Mouse (Mus musculus) stomach, embryonic 15.5 days (tissue): ENCODE data around the gene Mmel1. TPM values are rescaled to one million over a fixed set of nuclear protein-coding genes. Genes with fewer than 3 reads are reported as not detected.
A peak's percentile ranks its signal among the peaks of the same experiment; 100 is the strongest.

Experiments used
- ATAC-seq: fragments of 200-750 bp; cut with Nextera tagmentation; 2 replicates; pipeline ENCODE4 v1.8.0; 2017; ENCODE audit warnings: low read depth, moderate number of reproducible peaks, moderate TSS enrichment; ENCODE audit not compliant: insufficient read depth, low FRiP score
- H3K27ac ChIP-seq: fragments of 300-500 bp; sonication (generic); 2 replicates; pipeline ENCODE4 v1.5.1; 2015; ENCODE audit warnings: mild to moderate bottlenecking, inconsistent platforms
- H3K27me3 ChIP-seq: fragments of 300-500 bp; sonication (generic); replicated peaks from 2 replicates; pipeline ENCODE4 v1.6.1; 2015; ENCODE audit warnings: inconsistent platforms
- H3K36me3 ChIP-seq: fragments of 300-500 bp; sonication (generic); 2 replicates; pipeline ENCODE4 v1.6.1; 2015; ENCODE audit warnings: inconsistent platforms
- H3K4me1 ChIP-seq: fragments of 300-500 bp; sonication (generic); 2 replicates; pipeline ENCODE4 v1.6.1; 2015; ENCODE audit warnings: inconsistent platforms
- H3K4me2 ChIP-seq: fragments of 300-500 bp; sonication (generic); 2 replicates; pipeline ENCODE4 v1.6.1; 2015; ENCODE audit warnings: mild to moderate bottlenecking, inconsistent platforms
- H3K4me3 ChIP-seq: fragments of 300-500 bp; sonication (generic); replicated peaks from 2 replicates; pipeline ENCODE4 v1.5.1; 2015; ENCODE audit warnings: inconsistent platforms
- H3K9ac ChIP-seq: fragments of 300-500 bp; sonication (generic); 2 replicates; pipeline ENCODE4 v1.6.1; 2015; ENCODE audit warnings: inconsistent platforms
- H3K9me3 ChIP-seq: fragments of 300-500 bp; sonication (generic); 2 replicates; pipeline ENCODE4 v1.6.1; 2016; ENCODE audit warnings: inconsistent platforms
- WGBS: fragments of 180-500 bp; shearing (Covaris S2); methylation state at CpG from one replicate; pipeline ENCODE4 v1.1.7; 2015; 5-methylcytosine and 5-hydroxymethylcytosine counted together
- polyA plus RNA-seq: library from polyadenylated mRNA; unstranded; fragments of >200 nt; fragmentation: Nextera tagmentation; extraction: Ambion mirVana; gene quantifications from 2 replicates; pipeline ENCODE4 v1.2.1, GENCODE M21; 2015

The Mmel1 gene
- polyA plus RNA-seq, 1 experiment from 2014 or later, result 0.21 TPM

DNA sequence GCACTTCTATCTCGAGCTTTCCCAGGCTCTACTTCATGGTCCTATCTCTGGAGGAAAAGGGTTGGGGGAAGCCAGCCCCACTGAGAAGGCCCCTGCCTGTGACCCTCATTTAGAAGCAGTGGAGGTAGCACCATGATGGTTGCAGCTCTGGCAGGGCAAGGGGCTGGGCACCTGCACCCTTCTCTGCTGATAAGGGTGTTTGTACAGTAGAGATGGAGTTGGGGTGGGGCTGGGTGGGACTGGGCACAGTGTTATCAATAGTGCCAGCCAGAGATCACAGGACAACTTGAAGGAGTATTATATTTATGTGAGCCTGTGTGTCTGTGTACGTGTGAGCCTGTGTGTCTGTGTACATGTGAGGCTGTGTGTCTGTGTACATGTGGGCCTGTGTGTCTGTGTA, 42.3 kb downstream of the Mmel1 start:
- Histone ChIP-seq H3K9me3 (no peaks in the 10 kb centered on the region), H3K4me2 (no peak overlapping the region)

GRCm38 (mm10) chr4:154913845-154914244, 44.5 kb downstream of the Mmel1 start:
- no peak for ATAC-seq
- H3K9me3 ChIP-seq, result no peaks in the 10 kb centered on the region
- no peak overlapping the region for H3K4me2 ChIP-seq
- 92% methylated on average over 3 of the region's 3 CpGs for WGBS
- H3K27ac ChIP-seq, result no peak overlapping the region
- no peak overlapping the region for H3K9ac ChIP-seq
- no peaks in the 10 kb centered on the region for H3K27me3 ChIP-seq
- 0 out of 2 replicates have a peak, but pooled peaks cover 7% of the 10 kb centered on the region for H3K4me1 ChIP-seq
- H3K4me3 ChIP-seq, result no peak overlapping the region
- no peaks in the 10 kb centered on the region for H3K36me3 ChIP-seq

More for the DNA sequence above, 42.3 kb downstream of the Mmel1 start:
- Histone ChIP-seq H3K36me3 (no peaks in the 10 kb centered on the region), H3K27me3 (no peaks in the 10 kb centered on the region), H3K9ac (no peak overlapping the region), H3K4me3 (no peak overlapping the region), H3K4me1 (peaks cover 12% of the 10 kb centered on the region), H3K27ac (peak overlapping the region; percentile 42; the same call in 1 of the 2 replicates)
- ATAC-seq, result peak; percentile 89
- 53% methylated on average over 2 of the region's 2 CpGs for WGBS

GRCm38 (mm10) chr4:154914252-154914651, 44.9 kb downstream of the Mmel1 start:
- Histone ChIP-seq H3K4me3 (no peak overlapping the region), H3K27me3 (no peaks in the 10 kb centered on the region), H3K36me3 (no peaks in the 10 kb centered on the region), H3K27ac (no peak overlapping the region), H3K9ac (no peak overlapping the region), H3K4me1 (0 out of 2 replicates have a peak, but pooled peaks cover 7% of the 10 kb centered on the region), H3K9me3 (no peaks in the 10 kb centered on the region), H3K4me2 (no peak overlapping the region)
- 89% methylated on average over 4 of the region's 4 CpGs for WGBS
- no peak for ATAC-seq

GRCm38 (mm10) chr4:154914707-154915106, 45.3 kb downstream of the Mmel1 start:
- Histone ChIP-seq H3K4me2 (no peak overlapping the region), H3K27ac (no peak overlapping the region), H3K4me1 (0 out of 2 replicates have a peak, but pooled peaks cover 7% of the 10 kb centered on the region), H3K4me3 (no peak overlapping the region), H3K36me3 (no peaks in the 10 kb centered on the region), H3K27me3 (no peaks in the 10 kb centered on the region), H3K9ac (no peak overlapping the region), H3K9me3 (no peaks in the 10 kb centered on the region)
- ATAC-seq, result no peak
- WGBS, result 65% methylated on average over 3 of the region's 3 CpGs

DNA sequence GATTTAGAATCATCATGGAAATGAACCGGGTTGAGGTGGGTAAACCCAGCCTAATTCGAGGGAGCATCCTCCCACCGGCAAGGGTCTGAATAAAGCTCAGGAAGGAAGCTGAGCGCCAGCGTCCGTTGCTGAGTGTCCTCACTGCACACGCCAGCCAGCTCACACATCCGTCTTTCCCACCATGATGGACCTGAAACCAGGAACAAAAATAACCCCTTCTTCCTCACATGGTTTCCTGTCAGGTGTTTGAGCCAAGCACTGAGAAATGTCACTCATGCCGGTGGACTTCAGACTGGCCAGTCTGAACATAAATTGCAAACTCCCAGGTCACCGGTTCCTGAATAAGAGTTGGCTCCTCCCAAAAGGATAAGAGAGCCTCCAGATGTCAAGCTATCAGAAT, 45.9 kb downstream of the Mmel1 start:
- Histone ChIP-seq H3K4me2 (no peak overlapping the region), H3K9me3 (no peaks in the 10 kb centered on the region), H3K4me1 (0 out of 2 replicates have a peak, but pooled peaks cover 7% of the 10 kb centered on the region), H3K27ac (no peak overlapping the region), H3K36me3 (no peaks in the 10 kb centered on the region), H3K4me3 (no peak overlapping the region), H3K9ac (no peak overlapping the region), H3K27me3 (no peaks in the 10 kb centered on the region)
- 66% methylated on average over 10 of the region's 10 CpGs for WGBS
- no peak for ATAC-seq

- H3K9ac ChIP-seq, result no peak overlapping the region
- no peak overlapping the region for H3K4me3 ChIP-seq
- 77% methylated on average over 4 of the region's 4 CpGs for WGBS
- H3K27me3 ChIP-seq, result no peaks in the 10 kb centered on the region
- ATAC-seq, result no peak
- H3K9me3 ChIP-seq, result no peaks in the 10 kb centered on the region
- H3K27ac ChIP-seq, result no peak overlapping the region
- H3K4me1 ChIP-seq, result no peaks in the 10 kb centered on the region
- no peaks in the 10 kb centered on the region for H3K36me3 ChIP-seq
- H3K4me2 ChIP-seq, result no peak overlapping the region
Observed at GRCm38 (mm10) chr4:154916662-154917061, 47.3 kb downstream of the Mmel1 start.

- Histone ChIP-seq H3K27me3 (no peaks in the 10 kb centered on the region), H3K27ac (no peak overlapping the region), H3K9ac (no peak overlapping the region), H3K4me2 (no peak overlapping the region), H3K36me3 (no peaks in the 10 kb centered on the region), H3K9me3 (no peaks in the 10 kb centered on the region), H3K4me1 (0 out of 2 replicates have a peak, but pooled peaks cover 4% of the 10 kb centered on the region), H3K4me3 (no peak overlapping the region)
- ATAC-seq, result no peak
- WGBS, result 82% methylated on average over 4 of the region's 4 CpGs
Observed at GRCm38 (mm10) chr4:154922291-154922690, 52.9 kb downstream of the Mmel1 start.

DNA sequence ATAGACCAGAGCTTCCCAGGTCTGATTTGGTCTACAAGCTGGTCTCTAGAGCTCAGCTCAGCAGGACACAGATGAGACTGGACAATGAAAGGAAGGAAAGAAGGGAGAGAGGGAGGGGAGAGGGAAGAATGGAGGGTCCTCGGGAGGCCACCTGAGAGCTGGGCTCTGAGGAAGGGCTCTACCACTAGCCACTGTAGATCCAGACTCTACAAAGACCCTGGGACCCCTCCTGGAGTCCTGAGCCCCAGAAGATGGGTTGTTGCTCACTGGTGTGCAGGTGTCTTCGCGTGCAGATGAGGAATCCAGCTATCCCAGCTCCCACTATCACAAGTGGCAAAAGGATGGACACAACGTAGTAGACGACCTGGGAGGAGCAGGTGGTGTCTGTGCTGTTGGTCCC, 53.5 kb downstream of the Mmel1 start:
- Histone ChIP-seq H3K4me2 (no peak overlapping the region), H3K36me3 (no peaks in the 10 kb centered on the region), H3K9me3 (no peaks in the 10 kb centered on the region), H3K27ac (no peak overlapping the region), H3K4me1 (peaks cover 10% of the 10 kb centered on the region), H3K27me3 (no peaks in the 10 kb centered on the region), H3K9ac (no peak overlapping the region), H3K4me3 (no peak overlapping the region)
- ATAC-seq, result no peak
- 79% methylated on average over 5 of the region's 5 CpGs for WGBS

- Histone ChIP-seq H3K36me3 (no peaks in the 10 kb centered on the region), H3K9ac (no peak overlapping the region), H3K27ac (no peak overlapping the region), H3K27me3 (no peaks in the 10 kb centered on the region), H3K4me3 (no peak overlapping the region), H3K4me2 (no peak overlapping the region), H3K4me1 (peaks cover 16% of the 10 kb centered on the region), H3K9me3 (no peaks in the 10 kb centered on the region)
- ATAC-seq, result no peak
- WGBS, result 57% methylated on average over 4 of the region's 4 CpGs
Observed at GRCm38 (mm10) chr4:154925413-154925812, 56.0 kb downstream of the Mmel1 start.

GRCm38 (mm10) chr4:154926969-154927898, 57.8 kb downstream of the Mmel1 start:
- Histone ChIP-seq H3K4me3 (peak overlapping the region; percentile 33), H3K4me1 (peaks cover 16% of the 10 kb centered on the region), H3K27me3 (no peaks in the 10 kb centered on the region), H3K9me3 (no peaks in the 10 kb centered on the region), H3K27ac (peak overlapping the region; percentile 79), H3K9ac (peak overlapping the region; percentile 16; the same call in 1 of the 2 replicates), H3K4me2 (peak overlapping the region; percentile 49), H3K36me3 (no peaks in the 10 kb centered on the region)
- ATAC-seq, result peak; percentile 28; the same call in 1 of the 2 replicates
- WGBS, result 56% methylated on average over 9 of the region's 9 CpGs

DNA sequence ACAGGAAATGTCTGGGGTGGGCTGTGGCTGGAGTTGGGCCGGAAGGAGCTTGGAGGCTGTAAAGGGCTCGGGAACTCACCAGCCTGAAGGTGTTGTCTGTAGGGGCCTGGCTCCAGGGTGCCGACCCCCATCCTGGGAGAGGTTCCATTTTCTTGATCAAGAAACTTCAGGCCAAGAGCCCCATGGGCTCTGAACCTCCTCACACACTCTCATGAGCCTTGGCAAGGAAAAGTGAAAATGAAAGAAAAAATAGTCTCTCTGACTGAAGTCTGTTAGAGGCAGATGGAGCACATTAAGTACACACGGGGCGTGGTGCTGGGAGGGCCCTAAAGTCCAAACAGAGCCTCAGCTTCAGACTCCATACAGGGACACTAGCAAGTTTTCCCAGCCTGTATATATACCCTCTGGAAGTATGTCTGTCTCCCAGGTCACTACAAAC, 58.5 kb downstream of the Mmel1 start:
- WGBS, result 26% methylated on average over 5 of the region's 5 CpGs
- ATAC-seq, result peak; percentile 83
- Histone ChIP-seq H3K4me2 (peak overlapping the region; percentile 49), H3K9ac (peak overlapping the region; percentile 16; the same call in 1 of the 2 replicates), H3K4me1 (peaks cover 16% of the 10 kb centered on the region), H3K36me3 (no peaks in the 10 kb centered on the region), H3K9me3 (no peaks in the 10 kb centered on the region), H3K27ac (peak overlapping the region; percentile 79), H3K4me3 (peak overlapping the region; percentile 33), H3K27me3 (no peaks in the 10 kb centered on the region)

DNA sequence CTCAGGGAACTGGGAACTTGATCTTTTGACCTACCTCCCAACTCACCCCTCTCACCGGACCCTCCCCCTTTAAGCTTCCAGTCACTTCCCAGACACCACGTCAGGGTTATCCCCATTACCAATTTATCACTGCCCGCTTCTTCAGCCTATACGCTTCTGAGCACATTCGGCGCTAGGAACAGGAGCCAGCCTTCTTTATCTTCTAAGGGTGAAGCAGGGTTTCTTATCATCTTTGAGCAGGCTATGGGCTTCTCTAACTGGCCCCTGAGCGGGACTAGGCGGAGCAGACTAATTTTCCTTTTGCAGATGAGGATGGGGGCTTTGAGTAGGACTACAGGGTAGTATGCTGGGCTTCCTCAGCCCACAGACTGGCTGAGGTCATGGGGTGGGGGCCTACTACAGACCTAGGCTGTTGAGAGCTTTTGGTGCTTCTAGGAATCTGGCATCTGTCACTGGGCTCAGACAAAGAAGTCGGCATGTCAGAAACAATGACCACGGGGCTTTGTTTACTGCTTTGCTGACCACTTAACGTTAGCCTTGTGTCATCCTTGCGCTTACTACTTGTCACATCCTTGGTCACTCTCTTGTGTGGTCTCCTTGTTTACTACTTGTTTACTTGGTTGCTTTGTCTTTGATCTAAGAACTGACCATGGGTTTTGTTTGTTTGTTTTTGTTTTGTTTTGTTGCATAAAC, 59.2 kb downstream of the Mmel1 start, which contains the start of gene Tnfrsf14:
Tnfrsf14 (minus strand) TSS at position 169 of the 693 bp plus-strand sequence.
- peak within 1 kb of the TSS; percentile 16; the same call in 1 of the 2 replicates for H3K9ac ChIP-seq
- H3K27me3 ChIP-seq, result no peaks in the 10 kb centered on the region
- H3K4me1 ChIP-seq, result peaks cover 16% of the 10 kb centered on the region
- H3K4me2 ChIP-seq, result peak within 1 kb of the TSS; percentile 49
- H3K9me3 ChIP-seq, result no peaks in the 10 kb centered on the region
- WGBS, result 25% methylated on average over 12 of the region's 12 CpGs
- H3K36me3 ChIP-seq, result no peaks in the 10 kb centered on the region
- peak within 1 kb of the TSS; percentile 79 for H3K27ac ChIP-seq
- peak; percentile 86 for ATAC-seq
- H3K4me3 ChIP-seq, result peak within 1 kb of the TSS; percentile 33
